ENCODE assay signal across 25 mouse cellular contexts in the genomic region with DNA sequence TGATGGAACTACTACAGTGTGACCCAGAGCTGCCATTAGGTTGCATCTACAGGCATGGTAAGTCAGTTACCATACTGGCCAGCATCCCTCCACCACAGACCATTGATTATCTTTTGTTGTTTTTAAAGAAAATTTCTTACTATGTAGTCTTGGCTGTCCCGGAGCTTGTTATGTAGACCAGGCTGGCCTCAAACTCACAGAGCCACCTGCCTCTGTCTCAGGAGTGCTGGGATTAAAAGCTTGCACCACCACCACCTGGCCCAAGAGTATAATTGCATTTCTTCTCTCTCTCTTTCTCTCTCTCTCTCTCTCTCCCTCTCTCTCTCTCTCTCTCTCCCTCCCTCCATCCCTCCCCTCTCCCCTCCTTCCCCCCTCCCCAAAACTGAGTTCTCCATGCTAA. TPM values are rescaled to one million over a fixed set of nuclear protein-coding genes. Genes with fewer than 3 reads are reported as not detected.
DNase-seq lines count a peak whose midpoint lies in the region; ATAC-seq and TF ChIP-seq lines count a peak whose summit lies in the region.
"Had no signal": no experiment of that assay in that cellular context is flagged by ENCODE, and none has a peak within 500 bp of the region (broad histone marks: within the 10 kb centered on the region; RNA-seq: fewer than 3 reads in every experiment).

No protein-coding gene starts in this region.

- DNase-seq in forebrain, embryonic 14.5 days (ENCODE audit: low spot score): no peak
- no peak for DNase-seq in testis, postnatal 10 days (ENCODE audit: low spot score)
- DNase-seq in midbrain, embryonic 14.5 days: no peak
- peak; percentile 63 for DNase-seq in thymus, postnatal 25 days
- no peak for DNase-seq in left cerebral cortex, adult 11 months (ENCODE audit: low spot score)
- no peak for DNase-seq in gastrocnemius, adult 18-20 months (ENCODE audit: low spot score)
- DNase-seq: adrenal gland, postnatal 14 days; cerebellum, adult 2 months; heart, postnatal 4 days; kidney, adult 11 months; liver, embryonic 13.5 days; right cerebral cortex, postnatal 25 days had no signal

- no peaks in the 10 kb centered on the region for H3K27me3 ChIP-seq in forebrain, embryonic 12.5 days
- no peaks in the 10 kb centered on the region for H3K27me3 ChIP-seq in forebrain, embryonic 14.5 days (replicated peaks; ENCODE audit: control insufficient read depth, insufficient read depth, low read length)
- H3K27me3 ChIP-seq in testis, adult 2 months (ENCODE audit: control insufficient read depth, insufficient read depth, low read length): no peaks in the 10 kb centered on the region
- H3K27me3 ChIP-seq in midbrain, embryonic 14.5 days (ENCODE audit: control insufficient read depth, insufficient read depth, low read length): no peaks in the 10 kb centered on the region
- H3K27me3 ChIP-seq: embryonic facial prominence, embryonic 12.5 days; heart, embryonic 13.5 days; liver, embryonic 13.5 days had no signal

- peaks cover 29% of the 10 kb centered on the region for H3K4me1 ChIP-seq in forebrain, embryonic 12.5 days
- peaks cover 5% of the 10 kb centered on the region; the same call in 1 of the 2 replicates for H3K4me1 ChIP-seq in forebrain, embryonic 14.5 days (ENCODE audit: control insufficient read depth, insufficient read depth, low read length)
- H3K4me1 ChIP-seq in testis, adult 2 months (ENCODE audit: control insufficient read depth, insufficient read depth, low read length): peaks cover 15% of the 10 kb centered on the region
- H3K4me1 ChIP-seq in midbrain, embryonic 14.5 days (ENCODE audit: control insufficient read depth, insufficient read depth, low read length): 0 out of 2 replicates have a peak, but pooled peaks cover 5% of the 10 kb centered on the region
- H3K4me1 ChIP-seq: liver, embryonic 13.5 days had no signal

- H3K4me2 ChIP-seq in forebrain, embryonic 12.5 days: no peak overlapping the region
- no peak overlapping the region for H3K4me2 ChIP-seq in forebrain, embryonic 14.5 days (ENCODE audit: low read length)
- H3K4me2 ChIP-seq in midbrain, embryonic 14.5 days (ENCODE audit: low read length): no peak overlapping the region
- H3K4me2 ChIP-seq: embryonic facial prominence, embryonic 12.5 days; heart, embryonic 13.5 days; liver, embryonic 13.5 days had no signal

- no peak for TF ChIP-seq CTCF in testis, adult 2 months (IDR thresholded peaks at IDR 0.05; ENCODE audit: control insufficient read depth, insufficient read depth, insufficient replicate concordance, low read depth, low read length)

- H3K27ac ChIP-seq in forebrain, embryonic 12.5 days: peak overlapping the region; percentile 85
- H3K27ac ChIP-seq in forebrain, embryonic 14.5 days (ENCODE audit: low read depth, low read length): no peak overlapping the region
- no peak overlapping the region for H3K27ac ChIP-seq in testis, adult 2 months (ENCODE audit: control insufficient read depth, insufficient read depth, low read depth, low read length)
- peak overlapping the region; percentile 72 for H3K27ac ChIP-seq in midbrain, embryonic 14.5 days (replicated peaks; ENCODE audit: low read depth, low read length)
- H3K27ac ChIP-seq: heart, embryonic 13.5 days; kidney, postnatal 0 days; layer of hippocampus, adult 2 months; liver, embryonic 13.5 days; stomach, postnatal 0 days had no signal

- 0 out of 2 replicates have a peak, but pooled peaks have one; percentile 7 for ATAC-seq in forebrain, embryonic 12.5 days (ENCODE audit: low FRiP score)
- no peak; the same call in 1 of the 2 replicates for ATAC-seq in forebrain, embryonic 14.5 days
- ATAC-seq in midbrain, embryonic 14.5 days (ENCODE audit: low FRiP score, low TSS enrichment): 0 out of 2 replicates have a peak, but pooled peaks have one; percentile 18

- H3K4me3 ChIP-seq in forebrain, embryonic 12.5 days (replicated peaks): no peak overlapping the region
- no peak overlapping the region for H3K4me3 ChIP-seq in forebrain, embryonic 14.5 days (ENCODE audit: low read depth, low read length)
- H3K4me3 ChIP-seq in testis, adult 2 months (ENCODE audit: control insufficient read depth, low read depth, low read length): peak overlapping the region; percentile 53
- no peak overlapping the region for H3K4me3 ChIP-seq in midbrain, embryonic 14.5 days (replicated peaks; ENCODE audit: low read depth, low read length)
- H3K4me3 ChIP-seq: embryonic facial prominence, embryonic 12.5 days; heart, embryonic 13.5 days; layer of hippocampus, adult 2 months; liver, embryonic 13.5 days; myocyte had no signal

- TF ChIP-seq POLR2A in testis, adult 2 months (IDR thresholded peaks at IDR 0.05; ENCODE audit: control insufficient read depth, low read depth, low read length): no peak

- H3K9me3 ChIP-seq in forebrain, embryonic 12.5 days: no peaks in the 10 kb centered on the region
- H3K9me3 ChIP-seq in forebrain, embryonic 14.5 days (replicated peaks; ENCODE audit: control insufficient read depth, low read length): no peaks in the 10 kb centered on the region
- H3K9me3 ChIP-seq in midbrain, embryonic 14.5 days (ENCODE audit: control insufficient read depth, low read length): no peaks in the 10 kb centered on the region
- H3K9me3 ChIP-seq: embryonic facial prominence, embryonic 12.5 days; heart, embryonic 13.5 days; liver, embryonic 13.5 days had no signal

- H3K9ac ChIP-seq in forebrain, embryonic 12.5 days: no peak overlapping the region
- no peak overlapping the region for H3K9ac ChIP-seq in forebrain, embryonic 14.5 days (ENCODE audit: low read length)
- H3K9ac ChIP-seq in midbrain, embryonic 14.5 days (replicated peaks; ENCODE audit: low read length): no peak overlapping the region
- H3K9ac ChIP-seq: embryonic facial prominence, embryonic 12.5 days; liver, embryonic 13.5 days had no signal

- 38% methylated on average over 1 of the region's 1 CpGs for WGBS in forebrain, embryonic 12.5 days
- WGBS in forebrain, embryonic 14.5 days: 57% methylated on average over 1 of the region's 1 CpGs
- 56% methylated on average over 1 of the region's 1 CpGs for WGBS in midbrain, embryonic 14.5 days

- no peaks in the 10 kb centered on the region for H3K36me3 ChIP-seq in forebrain, embryonic 12.5 days (replicated peaks)
- H3K36me3 ChIP-seq in forebrain, embryonic 14.5 days (ENCODE audit: control insufficient read depth, insufficient read depth, low read length): no peaks in the 10 kb centered on the region
- no peaks in the 10 kb centered on the region for H3K36me3 ChIP-seq in testis, adult 2 months (ENCODE audit: control insufficient read depth, insufficient read depth, low read length)
- H3K36me3 ChIP-seq in midbrain, embryonic 14.5 days (ENCODE audit: control insufficient read depth, insufficient read depth, low read length): no peaks in the 10 kb centered on the region
- H3K36me3 ChIP-seq: embryonic facial prominence, embryonic 12.5 days; heart, embryonic 13.5 days; liver, embryonic 13.5 days had no signal

RNA-seq across cellular contexts. Expression of a gene that starts 1.7 kb away (rescaled TPM):
- polyA plus RNA-seq in forebrain, embryonic 12.5 days (2016; fragmentation: Nextera tagmentation; extraction: Ambion mirVana): not detected in 2 replicates
- not detected in 2 replicates for polyA plus RNA-seq in forebrain, embryonic 14.5 days (2014; fragmentation: Nextera tagmentation; extraction: Ambion mirVana)
- polyA plus RNA-seq in testis, adult 2 months (2012; rRNA removed): 11.7 and 23.8 TPM in 2 replicates
- not detected in 2 replicates for polyA plus RNA-seq in midbrain, embryonic 14.5 days (2014; fragmentation: Nextera tagmentation; extraction: Ambion mirVana)
- not detected for total RNA-seq in gastrocnemius, adult 18-20 months (2021)
- total RNA-seq: adrenal gland, postnatal 14 days; common myeloid progenitor, adult 5-6 weeks; heart, postnatal 4 days; layer of hippocampus, adult 2 months had no signal
- polyA plus RNA-seq: embryonic facial prominence, embryonic 12.5 days; heart, embryonic 13.5 days; kidney, postnatal 0 days; liver, embryonic 13.5 days; myocyte had no signal

RNA-seq across cellular contexts. Expression of a gene that starts 1.8 kb away (rescaled TPM):
- polyA plus RNA-seq in forebrain, embryonic 12.5 days (2016; fragmentation: Nextera tagmentation; extraction: Ambion mirVana): not detected in 2 replicates
- polyA plus RNA-seq in forebrain, embryonic 14.5 days (2014; fragmentation: Nextera tagmentation; extraction: Ambion mirVana): not detected in 2 replicates
- 140 and 142 TPM in 2 replicates for polyA plus RNA-seq in testis, adult 2 months (2012; rRNA removed)
- polyA plus RNA-seq in midbrain, embryonic 14.5 days (2014; fragmentation: Nextera tagmentation; extraction: Ambion mirVana): not detected in 2 replicates
- not detected for total RNA-seq in gastrocnemius, adult 18-20 months (2021)
- total RNA-seq: adrenal gland, postnatal 14 days; common myeloid progenitor, adult 5-6 weeks; heart, postnatal 4 days; layer of hippocampus, adult 2 months; left cerebral cortex, adult 8-10 months; megakaryocyte progenitor cell, adult 5-6 weeks had no signal
- polyA plus RNA-seq: cerebellum, adult 2 months; embryonic facial prominence, embryonic 12.5 days; heart, embryonic 13.5 days; kidney, postnatal 0 days; limb, embryonic 11.5 days; liver, embryonic 13.5 days; lung, embryonic 16.5 days; myocyte; stomach, postnatal 0 days had no signal

Comparison
In these comparisons a context has a peak if more than half of its experiments do, and no peak if none do; other contexts are left out.
1. H3K27ac ChIP-seq: peak in forebrain, embryonic 12.5 days (single experiment) and midbrain, embryonic 14.5 days (single experiment); none in forebrain, embryonic 14.5 days (single experiment) and testis, adult 2 months (single experiment).
2. RNA of a gene that starts 1.7 kb away (polyA plus RNA-seq): 11.7 to 23.8 TPM in testis, adult 2 months; not detected in midbrain, embryonic 14.5 days, not detected in forebrain, embryonic 12.5 days and not detected in forebrain, embryonic 14.5 days; every median in the first group is over 10 times any median in the second.
3. RNA of a gene that starts 1.8 kb away (polyA plus RNA-seq): 140 to 142 TPM in testis, adult 2 months; not detected in forebrain, embryonic 12.5 days, not detected in forebrain, embryonic 14.5 days and not detected in midbrain, embryonic 14.5 days; every median in the first group is over 100 times any median in the second.